ENCODE assay signal across 12 mouse cellular contexts in the genomic region with DNA sequence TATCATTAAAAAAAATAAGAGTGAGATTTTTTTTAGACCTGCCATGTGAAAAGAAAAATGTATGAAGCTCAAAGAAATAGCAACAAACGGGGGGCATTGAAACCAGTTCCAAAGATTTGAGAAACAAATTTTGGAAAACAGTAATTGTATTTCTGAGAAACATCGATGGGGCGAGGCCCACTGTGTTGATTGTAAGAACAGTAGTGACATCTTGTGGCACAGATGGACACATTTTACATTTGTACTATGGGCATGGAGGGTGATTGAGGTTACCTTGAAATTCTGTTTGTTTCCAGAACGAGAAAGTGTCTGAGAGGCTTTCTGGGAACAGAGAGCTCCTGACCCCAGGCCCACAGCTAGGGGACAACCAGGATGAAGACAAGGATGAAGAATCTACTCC. TPM values are rescaled to one million over a fixed set of nuclear protein-coding genes. Genes with fewer than 3 reads are reported as not detected.
DNase-seq lines count a peak whose midpoint lies in the region; ATAC-seq lines count a peak whose summit lies in the region.
"Had no signal": no experiment of that assay in that cellular context is flagged by ENCODE, and none has a peak within 500 bp of the region (broad histone marks: within the 10 kb centered on the region; RNA-seq: fewer than 3 reads in every experiment).

No protein-coding gene starts in this region.

- no peak overlapping the region for H3K9ac ChIP-seq in forebrain, embryonic 16.5 days (replicated peaks; ENCODE audit: low read depth, low read length)
- no peak overlapping the region for H3K9ac ChIP-seq in forebrain, embryonic 12.5 days
- H3K9ac ChIP-seq in embryonic facial prominence, embryonic 14.5 days (ENCODE audit: low read depth, low read length): no peak overlapping the region
- H3K9ac ChIP-seq: embryonic facial prominence, embryonic 15.5 days had no signal

- DNase-seq in layer of hippocampus, adult 9-10 months (ENCODE audit: low spot score): peak; percentile 41
- no peak for DNase-seq in layer of hippocampus, postnatal 36 days
- peak; percentile 30 for DNase-seq in MN1 (ENCODE audit: low spot score)
- DNase-seq in embryonic facial prominence, embryonic 14.5 days (ENCODE audit: low spot score): peak; percentile 87
- no peak for DNase-seq in thymus, postnatal 36 days
- no peak for DNase-seq in T-cell, adult 2 months (ENCODE audit: low spot score)

- no peak overlapping the region for H3K27ac ChIP-seq in forebrain, embryonic 16.5 days (ENCODE audit: low read length)
- no peak overlapping the region for H3K27ac ChIP-seq in forebrain, embryonic 12.5 days
- H3K27ac ChIP-seq in embryonic facial prominence, embryonic 14.5 days (replicated peaks; ENCODE audit: low read depth, low read length): no peak overlapping the region
- H3K27ac ChIP-seq: embryonic facial prominence, embryonic 15.5 days had no signal

- 66% methylated on average over 4 of the region's 4 CpGs for WGBS in forebrain, embryonic 16.5 days
- whole genome bisulfite sequencing in forebrain, embryonic 12.5 days: 72% methylated on average over 4 of the region's 4 CpGs
- WGBS in embryonic facial prominence, embryonic 14.5 days: 30% methylated on average over 4 of the region's 4 CpGs

- H3K27me3 ChIP-seq in forebrain, embryonic 16.5 days (replicated peaks; ENCODE audit: control insufficient read depth, insufficient read depth, low read length): no peaks in the 10 kb centered on the region
- H3K27me3 ChIP-seq in forebrain, embryonic 12.5 days: no peaks in the 10 kb centered on the region
- no peaks in the 10 kb centered on the region for H3K27me3 ChIP-seq in embryonic facial prominence, embryonic 14.5 days (replicated peaks; ENCODE audit: control insufficient read depth, insufficient read depth, low read length)
- H3K27me3 ChIP-seq: embryonic facial prominence, embryonic 15.5 days had no signal

- H3K4me3 ChIP-seq in forebrain, embryonic 16.5 days (replicated peaks; ENCODE audit: low read length): no peak overlapping the region
- H3K4me3 ChIP-seq in forebrain, embryonic 12.5 days (replicated peaks): no peak overlapping the region
- no peak overlapping the region for H3K4me3 ChIP-seq in embryonic facial prominence, embryonic 14.5 days (ENCODE audit: low read depth, low read length)
- H3K4me3 ChIP-seq: embryonic facial prominence, embryonic 15.5 days had no signal

- no peaks in the 10 kb centered on the region for H3K36me3 ChIP-seq in forebrain, embryonic 16.5 days (ENCODE audit: control insufficient read depth, insufficient read depth)
- H3K36me3 ChIP-seq in forebrain, embryonic 12.5 days (replicated peaks): no peaks in the 10 kb centered on the region
- no peaks in the 10 kb centered on the region for H3K36me3 ChIP-seq in embryonic facial prominence, embryonic 14.5 days (ENCODE audit: control insufficient read depth, insufficient read depth, low read length)
- H3K36me3 ChIP-seq: embryonic facial prominence, embryonic 15.5 days; G1E had no signal

- H3K4me1 ChIP-seq in forebrain, embryonic 16.5 days (replicated peaks; ENCODE audit: control insufficient read depth, insufficient read depth, low read length): no peaks in the 10 kb centered on the region
- H3K4me1 ChIP-seq in forebrain, embryonic 12.5 days: no peaks in the 10 kb centered on the region
- H3K4me1 ChIP-seq in embryonic facial prominence, embryonic 14.5 days (ENCODE audit: control insufficient read depth, insufficient read depth, low read length): peaks cover 5% of the 10 kb centered on the region; the same call in 1 of the 2 replicates

- no peak overlapping the region for H3K4me2 ChIP-seq in forebrain, embryonic 16.5 days (ENCODE audit: low read length)
- no peak overlapping the region for H3K4me2 ChIP-seq in forebrain, embryonic 12.5 days
- no peak overlapping the region for H3K4me2 ChIP-seq in embryonic facial prominence, embryonic 14.5 days (ENCODE audit: low read depth, low read length)
- H3K4me2 ChIP-seq: embryonic facial prominence, embryonic 15.5 days had no signal

- ATAC-seq in forebrain, embryonic 16.5 days: 0 out of 2 replicates have a peak, but pooled peaks have one; percentile 26
- ATAC-seq in forebrain, embryonic 12.5 days (ENCODE audit: low FRiP score): no peak
- 0 out of 2 replicates have a peak, but pooled peaks have one; percentile 50 for ATAC-seq in embryonic facial prominence, embryonic 14.5 days (ENCODE audit: low read depth)

- no peaks in the 10 kb centered on the region for H3K9me3 ChIP-seq in forebrain, embryonic 16.5 days (ENCODE audit: control insufficient read depth, low read length)
- no peaks in the 10 kb centered on the region for H3K9me3 ChIP-seq in forebrain, embryonic 12.5 days
- H3K9me3 ChIP-seq in embryonic facial prominence, embryonic 14.5 days (ENCODE audit: control insufficient read depth, low read length): no peaks in the 10 kb centered on the region
- H3K9me3 ChIP-seq: embryonic facial prominence, embryonic 15.5 days had no signal

RNA-seq across cellular contexts. Expression of a gene that starts 22.7 kb away (rescaled TPM):
- polyA plus RNA-seq in forebrain, embryonic 16.5 days (2015; fragmentation: Nextera tagmentation; extraction: Ambion mirVana): not detected in 2 replicates
- not detected in 2 replicates for polyA plus RNA-seq in forebrain, embryonic 12.5 days (2016; fragmentation: Nextera tagmentation; extraction: Ambion mirVana)
- not detected for total RNA-seq in layer of hippocampus, postnatal 36 days (2021)
- not detected in 2 replicates for polyA plus RNA-seq in embryonic facial prominence, embryonic 14.5 days (2014; fragmentation: Nextera tagmentation; extraction: Ambion mirVana)
- polyA plus RNA-seq: embryonic facial prominence, embryonic 15.5 days; G1E; large intestine, adult 2 months; stomach, embryonic 16.5 days had no signal

RNA-seq across cellular contexts. Expression of a gene that starts 26.3 kb away (rescaled TPM):
- polyA plus RNA-seq in forebrain, embryonic 16.5 days (2015; fragmentation: Nextera tagmentation; extraction: Ambion mirVana): 0.57 and 1.5 TPM in 2 replicates
- polyA plus RNA-seq in forebrain, embryonic 12.5 days (2016; fragmentation: Nextera tagmentation; extraction: Ambion mirVana): 3.6 and 4.8 TPM in 2 replicates
- total RNA-seq in layer of hippocampus, postnatal 36 days (2021): not detected
- polyA plus RNA-seq in embryonic facial prominence, embryonic 14.5 days (2014; fragmentation: Nextera tagmentation; extraction: Ambion mirVana): 27.9 and 39.2 TPM in 2 replicates
- polyA plus RNA-seq: G1E had no signal

RNA-seq across cellular contexts. Expression of a gene that starts 56.4 kb away (rescaled TPM):
- not detected in 2 replicates for polyA plus RNA-seq in forebrain, embryonic 16.5 days (2015; fragmentation: Nextera tagmentation; extraction: Ambion mirVana)
- polyA plus RNA-seq in forebrain, embryonic 12.5 days (2016; fragmentation: Nextera tagmentation; extraction: Ambion mirVana): not detected in 2 replicates
- under 1 TPM; 0.40 to 0.42 TPM for total RNA-seq in layer of hippocampus, postnatal 36 days (2021)
- polyA plus RNA-seq in embryonic facial prominence, embryonic 14.5 days (2014; fragmentation: Nextera tagmentation; extraction: Ambion mirVana): not detected in 2 replicates
- total RNA-seq: G1E had no signal
- polyA plus RNA-seq: embryonic facial prominence, embryonic 15.5 days; G1E; large intestine, adult 2 months; stomach, embryonic 16.5 days had no signal

Comparison
In these comparisons a context has a peak if more than half of its experiments do, and no peak if none do; other contexts are left out.
1. DNase-seq: peak in layer of hippocampus, adult 9-10 months (single experiment), MN1 (single experiment) and embryonic facial prominence, embryonic 14.5 days (single experiment); none in layer of hippocampus, postnatal 36 days (0 of 2), thymus, postnatal 36 days (0 of 2) and T-cell, adult 2 months (single experiment).